ENCODE assay signal across 32 mouse cellular contexts in the genomic region with DNA sequence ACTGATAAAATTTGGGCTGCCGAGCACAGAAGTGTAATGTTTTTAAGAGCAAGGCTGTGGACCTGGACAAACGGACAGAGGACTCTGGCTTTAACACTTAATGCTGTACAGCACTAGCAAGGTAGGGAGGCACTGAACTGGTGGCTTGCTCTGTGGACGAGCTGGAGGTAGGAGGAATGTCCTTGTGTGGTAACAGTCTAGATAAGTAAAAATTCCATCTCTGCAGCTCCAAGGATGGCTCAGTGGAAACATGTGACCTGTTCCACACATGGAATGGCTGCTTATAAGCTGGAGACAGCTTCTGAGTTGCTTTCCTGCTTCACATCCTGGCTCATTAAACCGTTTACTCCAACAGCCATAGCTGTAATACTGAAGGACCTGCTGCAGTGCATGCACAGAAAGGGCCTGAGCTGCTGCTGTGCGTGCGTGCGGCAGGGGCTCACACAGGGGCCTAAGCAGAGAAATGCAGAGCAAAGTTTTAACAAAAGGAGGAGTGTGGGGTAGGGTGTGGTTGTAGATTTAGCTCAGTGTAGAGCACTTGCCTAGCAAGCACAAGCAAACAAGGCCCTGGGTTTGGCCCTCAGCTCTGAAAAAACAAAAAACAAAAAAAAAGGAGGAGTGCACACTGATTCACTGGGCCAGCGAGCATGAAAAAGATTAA. TPM values are rescaled to one million over a fixed set of nuclear protein-coding genes. Genes with fewer than 3 reads are reported as not detected.
DNase-seq lines count a peak whose midpoint lies in the region; ATAC-seq lines count a peak whose summit lies in the region.
"Had no signal": no experiment of that assay in that cellular context is flagged by ENCODE, and none has a peak within 500 bp of the region (broad histone marks: within the 10 kb centered on the region; RNA-seq: fewer than 3 reads in every experiment).

No protein-coding gene starts in this region.

- peaks cover 80% of the 10 kb centered on the region for H3K36me3 ChIP-seq in heart, embryonic 10.5 days
- H3K36me3 ChIP-seq in heart, embryonic 16.5 days (ENCODE audit: control insufficient read depth, insufficient read depth): peaks cover 56% of the 10 kb centered on the region
- peaks cover 8% of the 10 kb centered on the region; the same call in 1 of the 2 replicates for H3K36me3 ChIP-seq in stomach, embryonic 16.5 days (ENCODE audit: control insufficient read depth, insufficient read depth, low read length)
- peaks cover 91% of the 10 kb centered on the region for H3K36me3 ChIP-seq in forebrain, embryonic 10.5 days (replicated peaks)

- H3K4me2 ChIP-seq in heart, embryonic 16.5 days (ENCODE audit: low read depth, low read length): no peak overlapping the region
- H3K4me2 ChIP-seq in stomach, embryonic 16.5 days (ENCODE audit: low read depth, low read length): no peak overlapping the region; the same call in 1 of the 2 replicates
- H3K4me2 ChIP-seq: embryonic facial prominence, embryonic 13.5 days; forebrain, embryonic 13.5 days; intestine, embryonic 15.5 days; liver, embryonic 15.5 days; lung, embryonic 15.5 days; midbrain, embryonic 15.5 days; neural tube, embryonic 12.5 days had no signal

- no peaks in the 10 kb centered on the region for H3K9me3 ChIP-seq in heart, embryonic 10.5 days
- H3K9me3 ChIP-seq in heart, embryonic 16.5 days (replicated peaks; ENCODE audit: control insufficient read depth, low read length): no peaks in the 10 kb centered on the region
- no peaks in the 10 kb centered on the region for H3K9me3 ChIP-seq in stomach, embryonic 16.5 days (replicated peaks; ENCODE audit: control insufficient read depth, low read length)
- H3K9me3 ChIP-seq in forebrain, embryonic 10.5 days: no peaks in the 10 kb centered on the region
- H3K9me3 ChIP-seq: embryonic facial prominence, embryonic 13.5 days; forebrain, embryonic 13.5 days; G1E; hindbrain, embryonic 10.5 days; intestine, embryonic 15.5 days; limb, embryonic 10.5 days; liver, embryonic 15.5 days; lung, embryonic 15.5 days; midbrain, embryonic 15.5 days had no signal

- ATAC-seq in heart, embryonic 16.5 days (replicated peaks; ENCODE audit: extremely low read depth, insufficient read depth, low FRiP score): peak; percentile 81
- peak; percentile 61; the same call in 1 of the 2 replicates for ATAC-seq in stomach, embryonic 16.5 days (ENCODE audit: insufficient read depth, low FRiP score)
- ATAC-seq: activated CD4-positive, CD25-positive, alpha-beta regulatory T cell, adult 4 months; forebrain, embryonic 13.5 days; hindbrain, embryonic 16.5 days; midbrain, embryonic 15.5 days; Patski had no signal

- peaks cover 20% of the 10 kb centered on the region for H3K4me1 ChIP-seq in heart, embryonic 10.5 days
- peaks cover 17% of the 10 kb centered on the region for H3K4me1 ChIP-seq in heart, embryonic 16.5 days (ENCODE audit: control insufficient read depth, insufficient read depth, low read length)
- no peaks in the 10 kb centered on the region for H3K4me1 ChIP-seq in stomach, embryonic 16.5 days (ENCODE audit: control insufficient read depth, insufficient read depth, low read length)
- peaks cover 9% of the 10 kb centered on the region for H3K4me1 ChIP-seq in forebrain, embryonic 10.5 days
- H3K4me1 ChIP-seq: limb, embryonic 10.5 days; lung, embryonic 15.5 days had no signal

- peak overlapping the region; percentile 71 for H3K27ac ChIP-seq in heart, embryonic 10.5 days
- peak overlapping the region; percentile 79 for H3K27ac ChIP-seq in heart, embryonic 16.5 days (ENCODE audit: low read length)
- peak overlapping the region; percentile 77 for H3K27ac ChIP-seq in stomach, embryonic 16.5 days (ENCODE audit: low read length)
- no peak overlapping the region for H3K27ac ChIP-seq in forebrain, embryonic 10.5 days
- H3K27ac ChIP-seq: embryonic facial prominence, embryonic 13.5 days; forebrain, embryonic 13.5 days; gastrocnemius, adult 2 months; hindbrain, embryonic 10.5 days; intestine, embryonic 15.5 days; layer of hippocampus, adult 2 months; limb, embryonic 10.5 days; liver, embryonic 15.5 days; lung, embryonic 15.5 days; macrophage; midbrain, embryonic 15.5 days; neural tube, embryonic 12.5 days had no signal

- intact Hi-C loops in heart, postnatal 36 days (cut with DNase I): no loop called here
- intact Hi-C loops in heart, postnatal 14 days (cut with DNase I): no loop called here

- peak overlapping the region; percentile 36 for H3K9ac ChIP-seq in heart, embryonic 16.5 days (ENCODE audit: low read length)
- H3K9ac ChIP-seq in stomach, embryonic 16.5 days (ENCODE audit: low read length): peak overlapping the region; percentile 31
- H3K9ac ChIP-seq: embryonic facial prominence, embryonic 13.5 days; forebrain, embryonic 13.5 days; intestine, embryonic 15.5 days; liver, embryonic 15.5 days; lung, embryonic 15.5 days; midbrain, embryonic 15.5 days; neural tube, embryonic 12.5 days had no signal

- WGBS in heart, embryonic 10.5 days: 67% methylated on average over 8 of the region's 8 CpGs
- 56% methylated on average over 8 of the region's 8 CpGs for WGBS in heart, embryonic 16.5 days
- 66% methylated on average over 8 of the region's 8 CpGs for WGBS in stomach, embryonic 16.5 days
- 90% methylated on average over 8 of the region's 8 CpGs for WGBS in forebrain, embryonic 10.5 days

- DNase-seq in heart, embryonic 10.5 days (ENCODE audit: low spot score): no peak
- no peak for DNase-seq in heart, postnatal 36 days
- no peak for DNase-seq in heart, postnatal 14 days
- DNase-seq in ES-CJ7 (ENCODE audit: low read depth, low spot score): peak; percentile 43
- no peak for DNase-seq in forebrain, embryonic 10.5 days (ENCODE audit: extremely low spot score, low spot score)
- DNase-seq: adrenal gland, adult 8-10 months; cerebellum, adult 2 months; cerebellum, postnatal 36 days; embryo, embryonic 11 days; gastrocnemius, adult 2 months; kidney, postnatal 25 days; liver; right cerebral cortex, postnatal 4 days; thymus, postnatal 25 days had no signal

- no peaks in the 10 kb centered on the region for H3K27me3 ChIP-seq in heart, embryonic 10.5 days (ENCODE audit: insufficient read depth, poor library complexity, severe bottlenecking)
- H3K27me3 ChIP-seq in heart, embryonic 16.5 days (ENCODE audit: control insufficient read depth, insufficient read depth, low read length): no peaks in the 10 kb centered on the region
- H3K27me3 ChIP-seq in stomach, embryonic 16.5 days (ENCODE audit: control insufficient read depth, insufficient read depth, low read length): no peaks in the 10 kb centered on the region
- no peaks in the 10 kb centered on the region for H3K27me3 ChIP-seq in forebrain, embryonic 10.5 days (ENCODE audit: poor library complexity, severe bottlenecking)
- H3K27me3 ChIP-seq: embryonic facial prominence, embryonic 13.5 days; forebrain, embryonic 13.5 days; intestine, embryonic 15.5 days; liver, embryonic 15.5 days; lung, embryonic 15.5 days; midbrain, embryonic 15.5 days; neural tube, embryonic 12.5 days; Patski had no signal

- H3K4me3 ChIP-seq in heart, embryonic 10.5 days: no peak overlapping the region
- no peak overlapping the region for H3K4me3 ChIP-seq in heart, embryonic 16.5 days (ENCODE audit: low read length)
- no peak overlapping the region for H3K4me3 ChIP-seq in stomach, embryonic 16.5 days (replicated peaks; ENCODE audit: low read length)
- H3K4me3 ChIP-seq in forebrain, embryonic 10.5 days: no peak overlapping the region
- H3K4me3 ChIP-seq: embryonic facial prominence, embryonic 13.5 days; erythroblast, embryonic 14.5 days; forebrain, embryonic 13.5 days; gastrocnemius, adult 2 months; hindbrain, embryonic 10.5 days; intestine, embryonic 15.5 days; layer of hippocampus, adult 2 months; limb, embryonic 10.5 days; liver, embryonic 15.5 days; lung, embryonic 15.5 days; midbrain, embryonic 15.5 days; neural tube, embryonic 12.5 days had no signal

RNA-seq across cellular contexts. Expression of a gene that starts 14.0 kb away (rescaled TPM):
- 6.5 and 7.3 TPM in 2 replicates for polyA plus RNA-seq in heart, embryonic 10.5 days (2016; fragmentation: Nextera tagmentation; extraction: Ambion mirVana)
- total RNA-seq in heart, postnatal 36 days (2021): 10 to 100 TPM; 36.2 to 44.8 TPM
- 7.6 and 8.8 TPM in 2 replicates for polyA plus RNA-seq in heart, embryonic 16.5 days (2015; fragmentation: Nextera tagmentation; extraction: Ambion mirVana)
- total RNA-seq in heart, postnatal 14 days (2021): 10 to 100 TPM; 32.1 to 36.1 TPM
- 9.2 and 9.5 TPM in 2 replicates for polyA plus RNA-seq in stomach, embryonic 16.5 days (2015; fragmentation: Nextera tagmentation; extraction: Ambion mirVana)
- 5.2 and 5.3 TPM in 2 replicates for polyA plus RNA-seq in forebrain, embryonic 10.5 days (2016; fragmentation: Nextera tagmentation; extraction: Ambion mirVana)

RNA-seq across cellular contexts. Expression of a gene that starts 33.8 kb away (rescaled TPM):
- 46.4 and 59.4 TPM in 2 replicates for polyA plus RNA-seq in heart, embryonic 10.5 days (2016; fragmentation: Nextera tagmentation; extraction: Ambion mirVana)
- total RNA-seq in heart, postnatal 36 days (2021): 10 to 100 TPM; 10.8 to 11.3 TPM
- polyA plus RNA-seq in heart, embryonic 16.5 days (2015; fragmentation: Nextera tagmentation; extraction: Ambion mirVana): 30.2 and 33.0 TPM in 2 replicates
- total RNA-seq in heart, postnatal 14 days (2021): 10 to 100 TPM; 12.3 to 13.7 TPM
- polyA plus RNA-seq in stomach, embryonic 16.5 days (2015; fragmentation: Nextera tagmentation; extraction: Ambion mirVana): 45.8 and 46.0 TPM in 2 replicates
- polyA plus RNA-seq in forebrain, embryonic 10.5 days (2016; fragmentation: Nextera tagmentation; extraction: Ambion mirVana): 76.1 and 77.8 TPM in 2 replicates

RNA-seq across cellular contexts. Expression of a gene that starts 52.7 kb away (rescaled TPM):
- polyA plus RNA-seq in heart, embryonic 10.5 days (2016; fragmentation: Nextera tagmentation; extraction: Ambion mirVana): 60.3 and 69.0 TPM in 2 replicates
- total RNA-seq in heart, postnatal 36 days (2021): 10 to 100 TPM; 44.5 to 45.1 TPM
- polyA plus RNA-seq in heart, embryonic 16.5 days (2015; fragmentation: Nextera tagmentation; extraction: Ambion mirVana): 56.8 and 57.1 TPM in 2 replicates
- 10 to 100 TPM; 42.1 to 47.2 TPM for total RNA-seq in heart, postnatal 14 days (2021)
- polyA plus RNA-seq in stomach, embryonic 16.5 days (2015; fragmentation: Nextera tagmentation; extraction: Ambion mirVana): 76.1 and 83.3 TPM in 2 replicates
- polyA plus RNA-seq in forebrain, embryonic 10.5 days (2016; fragmentation: Nextera tagmentation; extraction: Ambion mirVana): 87.9 and 91.6 TPM in 2 replicates
